Comparison of ENCODE assay signal across 22 mouse cellular contexts in genomic region chr8:111815078-111815477, GRCm38 (mm10). TPM values are rescaled to one million over a fixed set of nuclear protein-coding genes. Genes with fewer than 3 reads are reported as not detected.
DNase-seq lines count a peak whose midpoint lies in the region; ATAC-seq and TF ChIP-seq lines count a peak whose summit lies in the region.
"Had no signal": no experiment of that assay in that cellular context is flagged by ENCODE, and none has a peak within 500 bp of the region (broad histone marks: within the 10 kb centered on the region; RNA-seq: fewer than 3 reads in every experiment).

No protein-coding gene starts in this region.

- no peak overlapping the region for H3K4me3 ChIP-seq in midbrain, embryonic 11.5 days (ENCODE audit: low read depth, low read length)
- H3K4me3 ChIP-seq in midbrain, embryonic 13.5 days (replicated peaks) = no peak overlapping the region
- H3K4me3 ChIP-seq in ES-E14 (ENCODE audit: insufficient read depth in 1 of 2, low read depth in 1 of 2, low read length in 2 of 2, poor library complexity in 1 of 2, severe bottlenecking in 1 of 2) = no peak overlapping the region
- no peak overlapping the region for H3K4me3 ChIP-seq in hindbrain, embryonic 12.5 days
- H3K4me3 ChIP-seq: embryonic facial prominence, embryonic 10.5 days; embryonic facial prominence, embryonic 12.5 days; forebrain, embryonic 13.5 days; forebrain, embryonic 15.5 days had no signal

- H3K9me3 ChIP-seq in midbrain, embryonic 11.5 days (ENCODE audit: control insufficient read depth, low read length) = no peaks in the 10 kb centered on the region
- H3K9me3 ChIP-seq in midbrain, embryonic 13.5 days = no peaks in the 10 kb centered on the region
- H3K9me3 ChIP-seq in ES-E14 (ENCODE audit: control insufficient read depth, insufficient read depth, low read depth, low read length) = no peaks in the 10 kb centered on the region
- no peaks in the 10 kb centered on the region for H3K9me3 ChIP-seq in hindbrain, embryonic 12.5 days (replicated peaks)
- H3K9me3 ChIP-seq: embryonic facial prominence, embryonic 10.5 days; embryonic facial prominence, embryonic 12.5 days; forebrain, embryonic 13.5 days; forebrain, embryonic 15.5 days had no signal

- H3K4me1 ChIP-seq in midbrain, embryonic 11.5 days (ENCODE audit: control insufficient read depth, insufficient read depth, low read length) = no peaks in the 10 kb centered on the region
- H3K4me1 ChIP-seq in midbrain, embryonic 13.5 days (replicated peaks) = peaks cover 17% of the 10 kb centered on the region; the same call in 1 of the 2 replicates
- H3K4me1 ChIP-seq in ES-E14 (ENCODE audit: control insufficient read depth in 2 of 2, insufficient read depth in 2 of 2, low read length in 2 of 2, poor library complexity in 1 of 2) = peaks cover 5 to 16% of the 10 kb centered on the region in 2 experiments; a peak in 3 of 4 replicates
- no peaks in the 10 kb centered on the region for H3K4me1 ChIP-seq in hindbrain, embryonic 12.5 days
- H3K4me1 ChIP-seq: embryonic facial prominence, embryonic 10.5 days; embryonic facial prominence, embryonic 12.5 days; forebrain, embryonic 13.5 days; forebrain, embryonic 15.5 days had no signal

- in situ Hi-C loops in ES-E14 (cut with MboI; ENCODE audit: low sequenced_read_pairs in 2 of 2, unreplicated experiment in 2 of 2) = no loop called here

- H3K27me3 ChIP-seq in midbrain, embryonic 11.5 days (ENCODE audit: control insufficient read depth, insufficient read depth, low read length) = no peaks in the 10 kb centered on the region
- no peaks in the 10 kb centered on the region for H3K27me3 ChIP-seq in midbrain, embryonic 13.5 days
- no peaks in the 10 kb centered on the region for H3K27me3 ChIP-seq in hindbrain, embryonic 12.5 days
- H3K27me3 ChIP-seq: CH12.LX; embryonic facial prominence, embryonic 12.5 days; forebrain, embryonic 13.5 days; forebrain, embryonic 15.5 days had no signal

- ATAC-seq in midbrain, embryonic 11.5 days (ENCODE audit: low FRiP score) = no peak
- ATAC-seq in midbrain, embryonic 13.5 days = no peak
- ATAC-seq in hindbrain, embryonic 12.5 days (ENCODE audit: low FRiP score) = no peak
- ATAC-seq: CD4-positive, CD25-positive, alpha-beta regulatory T cell, adult 4 months; forebrain, embryonic 13.5 days; forebrain, embryonic 15.5 days; forebrain, postnatal 0 days had no signal

- H3K27ac ChIP-seq in midbrain, embryonic 11.5 days (ENCODE audit: low read depth, low read length) = no peak overlapping the region
- no peak overlapping the region for H3K27ac ChIP-seq in midbrain, embryonic 13.5 days
- H3K27ac ChIP-seq in ES-E14 (ENCODE audit: insufficient read depth, low read depth, low read length, poor library complexity, severe bottlenecking) = peak overlapping the region; percentile 54; the same call in 1 of the 2 replicates
- no peak overlapping the region for H3K27ac ChIP-seq in hindbrain, embryonic 12.5 days
- H3K27ac ChIP-seq: embryonic facial prominence, embryonic 10.5 days; embryonic facial prominence, embryonic 12.5 days; forebrain, embryonic 13.5 days; forebrain, embryonic 15.5 days had no signal

- no peak overlapping the region for H3K9ac ChIP-seq in midbrain, embryonic 11.5 days (ENCODE audit: low read length)
- no peak overlapping the region for H3K9ac ChIP-seq in midbrain, embryonic 13.5 days (replicated peaks)
- no peak overlapping the region for H3K9ac ChIP-seq in ES-E14 (ENCODE audit: insufficient read depth, low read depth, low read length, poor library complexity, severe bottlenecking)
- no peak overlapping the region for H3K9ac ChIP-seq in hindbrain, embryonic 12.5 days
- H3K9ac ChIP-seq: embryonic facial prominence, embryonic 12.5 days; forebrain, embryonic 13.5 days; forebrain, embryonic 15.5 days; forebrain, postnatal 0 days had no signal

- H3K36me3 ChIP-seq in midbrain, embryonic 11.5 days (ENCODE audit: control insufficient read depth, insufficient read depth, low read length) = no peaks in the 10 kb centered on the region
- peaks cover 16% of the 10 kb centered on the region for H3K36me3 ChIP-seq in midbrain, embryonic 13.5 days
- H3K36me3 ChIP-seq in ES-E14 (ENCODE audit: control insufficient read depth, insufficient read depth, low read length, poor library complexity, severe bottlenecking) = peaks cover 10% of the 10 kb centered on the region
- H3K36me3 ChIP-seq in hindbrain, embryonic 12.5 days = peaks cover 6% of the 10 kb centered on the region; the same call in 1 of the 2 replicates

- no peak overlapping the region for H3K4me2 ChIP-seq in midbrain, embryonic 11.5 days
- no peak overlapping the region for H3K4me2 ChIP-seq in midbrain, embryonic 13.5 days (replicated peaks)
- H3K4me2 ChIP-seq in hindbrain, embryonic 12.5 days (replicated peaks) = no peak overlapping the region
- H3K4me2 ChIP-seq: embryonic facial prominence, embryonic 12.5 days; forebrain, embryonic 13.5 days; forebrain, embryonic 15.5 days had no signal

- 95% methylated on average over 4 of the region's 4 CpGs for WGBS in midbrain, embryonic 11.5 days
- 92% methylated on average over 4 of the region's 4 CpGs for WGBS in midbrain, embryonic 13.5 days
- WGBS in hindbrain, embryonic 12.5 days = 92% methylated on average over 4 of the region's 4 CpGs

- peak; percentile 2 for DNase-seq in midbrain, embryonic 11.5 days (ENCODE audit: low spot score, missing footprints)
- no peak for DNase-seq in ES-E14 (ENCODE audit: low read depth, low spot score)
- DNase-seq in ZHBTc4 (ENCODE audit: low read depth, low spot score) = peak; percentile 43
- DNase-seq in yolk sac, embryonic 10.5 days (ENCODE audit: low spot score) = no peak
- DNase-seq: adrenal gland, adult 8-10 months; adrenal gland, postnatal 14 days; adrenal gland, postnatal 36 days; B cell, adult 2 months; cerebellum, adult 11-12 months; cerebellum, adult 2 months; cerebellum, adult 9-10 months; cerebellum, postnatal 10 days; cerebellum, postnatal 25 days; forebrain, postnatal 0 days had no signal

TF ChIP-seq in ES-E14, 5 proteins besides CTCF, POLR2A, EP300 and RAD21:
- TF ChIP-seq HCFC1 (IDR thresholded peaks at IDR 0.05; ENCODE audit: borderline replicate concordance, insufficient read depth, low read length) = no peak
- TF ChIP-seq CHD2 (IDR thresholded peaks at IDR 0.05; ENCODE audit: low read depth, low read length) = no peak
- no peak for TF ChIP-seq ZC3H11A (IDR thresholded peaks at IDR 0.05; ENCODE audit: borderline replicate concordance, low read depth, low read length)
- no peak for TF ChIP-seq ZNF384 (IDR thresholded peaks at IDR 0.05; ENCODE audit: low read depth, low read length)
- TF ChIP-seq MAFK (IDR thresholded peaks at IDR 0.05; ENCODE audit: insufficient read depth, low read depth, low read length) = no peak

RNA-seq across cellular contexts. Expression of gene Cfdp1, which starts 39.0 kb away (rescaled TPM):
- polyA plus RNA-seq in midbrain, embryonic 11.5 days (2014; fragmentation: Nextera tagmentation; extraction: Ambion mirVana) = 209 and 223 TPM in 2 replicates
- polyA plus RNA-seq in midbrain, embryonic 13.5 days (2015; fragmentation: Nextera tagmentation; extraction: Ambion mirVana) = 193 and 196 TPM in 2 replicates
- 113 and 190 TPM in 2 replicates for total RNA-seq in ES-E14 (2012; rRNA removed)
- 192 and 212 TPM in 2 replicates for polyA plus RNA-seq in hindbrain, embryonic 12.5 days (2016; fragmentation: Nextera tagmentation; extraction: Ambion mirVana)

Comparison
In these comparisons a context has a peak if more than half of its experiments do, and no peak if none do; other contexts are left out.
1. DNase-seq: peak in midbrain, embryonic 11.5 days (single experiment) and ZHBTc4 (single experiment); none in ES-E14 (single experiment) and yolk sac, embryonic 10.5 days (single experiment).